Mouse (Mus musculus): ENCODE measurements at regions not wholly inside any gene's neighbourhood (a gene's known extent, or its start where the extent isn't known, plus 50 kb on each side); places are given as distances from the start of the nearest gene placed in this dataset.

DNA sequence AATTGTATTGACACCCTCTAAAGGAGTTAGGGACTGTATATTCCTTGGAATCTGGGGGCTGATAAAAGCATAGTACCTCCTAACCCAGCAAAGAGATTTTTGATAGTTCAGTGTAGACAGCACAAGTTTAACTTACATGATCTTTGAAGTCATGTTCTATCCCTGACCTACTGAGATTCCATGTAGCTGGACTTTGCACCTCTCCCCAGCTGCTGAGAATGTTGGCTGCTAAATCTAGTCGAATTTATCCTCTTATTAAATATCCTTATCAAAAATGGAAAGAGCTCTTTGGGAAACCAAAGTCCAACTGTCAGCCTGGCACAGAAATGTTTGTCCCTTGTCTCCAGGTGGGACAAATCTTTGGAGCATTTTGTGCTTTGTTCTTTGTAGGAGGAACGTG is 2892.5 kb upstream of the Gm7489 start:
- TF ChIP-seq CTCF (IDR thresholded peaks at IDR 0.05; ENCODE audit: borderline replicate concordance, control insufficient read depth, extremely low read depth, insufficient read depth, low read length, poor library complexity) (no peak), POLR2A (IDR thresholded peaks at IDR 0.05; ENCODE audit: control insufficient read depth, extremely low read depth, insufficient read depth, low read length, poor library complexity) (no peak)

Measured in thymus, adult 2 months (tissue).